Mouse (Mus musculus) heart, embryonic 14.5 days (tissue): ENCODE results near the gene Crcp. TPM values are rescaled to one million over a fixed set of nuclear protein-coding genes. Genes with fewer than 3 reads are reported as not detected.
"Not testable (repeated sequence)": the region's sequence is repeated elsewhere in the genome, so short reads cannot be mapped to it uniquely, and the experiment has no call there.

Experiments
- ATAC-seq: fragments of 200-750 bp; cut with Nextera tagmentation; 2 replicates; pipeline ENCODE4 v1.8.0; 2017; ENCODE audit warnings: low read depth, moderate TSS enrichment; ENCODE audit not compliant: insufficient number of reproducible peaks, insufficient read depth, low FRiP score
- H3K27ac ChIP-seq, 2 experiments: fragments of 200-500 bp in 1 of 2; fragments of 300-500 bp in 1 of 2; sonication (generic) in 1 of 2; replicated peaks in 1 of 2; 2 replicates each; pipeline ENCODE4 v1.5.1; 2012 to 2014; ENCODE audit warnings: low read depth in 2 of 2, low read length in 2 of 2, control low read depth in 1 of 2, mild to moderate bottlenecking in 1 of 2, mixed read lengths in 1 of 2; ENCODE audit not compliant: control insufficient read depth in 1 of 2, insufficient read depth in 1 of 2
- H3K27me3 ChIP-seq: fragments of 300-500 bp; sonication (generic); 2 replicates; pipeline ENCODE4 v1.6.1; 2014; ENCODE audit warnings: mild to moderate bottlenecking, low read length, control low read depth; ENCODE audit not compliant: control insufficient read depth, insufficient read depth
- H3K36me3 ChIP-seq: fragments of 300-500 bp; sonication (generic); 2 replicates; pipeline ENCODE4 v1.6.1; 2014; ENCODE audit warnings: mild to moderate bottlenecking, control low read depth, low read length, mixed read lengths; ENCODE audit not compliant: control insufficient read depth, insufficient read depth
- H3K4me1 ChIP-seq, 2 experiments: fragments of 200-500 bp in 1 of 2; fragments of 300-500 bp in 1 of 2; sonication (generic) in 1 of 2; 2 replicates each; pipeline ENCODE4 v1.6.1; 2012 to 2014; ENCODE audit warnings: low read length in 2 of 2, control low read depth in 1 of 2, mixed read lengths in 1 of 2; ENCODE audit not compliant: control insufficient read depth in 2 of 2, insufficient read depth in 2 of 2
- H3K4me2 ChIP-seq: fragments of 300-500 bp; sonication (generic); 2 replicates; pipeline ENCODE4 v1.6.1; 2014; ENCODE audit warnings: mild to moderate bottlenecking, low read length
- H3K4me3 ChIP-seq, 2 experiments: fragments of 200-500 bp in 1 of 2; fragments of 300-500 bp in 1 of 2; sonication (generic) in 1 of 2; 2 replicates each; pipeline ENCODE4 v1.5.1; 2012 to 2014; ENCODE audit warnings: low read length in 2 of 2, mild to moderate bottlenecking in 2 of 2, control low read depth in 1 of 2, low read depth in 1 of 2, moderate library complexity in 1 of 2; ENCODE audit not compliant: control insufficient read depth in 1 of 2, insufficient read depth in 1 of 2
- H3K9ac ChIP-seq: fragments of 300-500 bp; sonication (generic); 2 replicates; pipeline ENCODE4 v1.6.1; 2014; ENCODE audit warnings: mild to moderate bottlenecking, low read length
- H3K9me3 ChIP-seq: fragments of 300-500 bp; sonication (generic); 2 replicates; pipeline ENCODE4 v1.6.1; 2016; ENCODE audit warnings: low read length, control low read depth; ENCODE audit not compliant: control insufficient read depth
- WGBS: fragments of 180-500 bp; shearing (Covaris S2); extraction: QIAGEN DNeasy Blood & Tissue Kit; methylation state at CpG from one replicate; pipeline ENCODE4 v1.1.7; 2014; 5-methylcytosine and 5-hydroxymethylcytosine counted together
- polyA plus RNA-seq: library from polyadenylated mRNA; unstranded; fragments of >200 nt; fragmentation: Nextera tagmentation; extraction: Ambion mirVana; gene quantifications from 2 replicates; pipeline ENCODE4 v1.2.1, GENCODE M21; 2014

Gene Crcp
- polyA plus RNA-seq, 1 experiment from 2014 or later, result 15.1 TPM

DNA sequence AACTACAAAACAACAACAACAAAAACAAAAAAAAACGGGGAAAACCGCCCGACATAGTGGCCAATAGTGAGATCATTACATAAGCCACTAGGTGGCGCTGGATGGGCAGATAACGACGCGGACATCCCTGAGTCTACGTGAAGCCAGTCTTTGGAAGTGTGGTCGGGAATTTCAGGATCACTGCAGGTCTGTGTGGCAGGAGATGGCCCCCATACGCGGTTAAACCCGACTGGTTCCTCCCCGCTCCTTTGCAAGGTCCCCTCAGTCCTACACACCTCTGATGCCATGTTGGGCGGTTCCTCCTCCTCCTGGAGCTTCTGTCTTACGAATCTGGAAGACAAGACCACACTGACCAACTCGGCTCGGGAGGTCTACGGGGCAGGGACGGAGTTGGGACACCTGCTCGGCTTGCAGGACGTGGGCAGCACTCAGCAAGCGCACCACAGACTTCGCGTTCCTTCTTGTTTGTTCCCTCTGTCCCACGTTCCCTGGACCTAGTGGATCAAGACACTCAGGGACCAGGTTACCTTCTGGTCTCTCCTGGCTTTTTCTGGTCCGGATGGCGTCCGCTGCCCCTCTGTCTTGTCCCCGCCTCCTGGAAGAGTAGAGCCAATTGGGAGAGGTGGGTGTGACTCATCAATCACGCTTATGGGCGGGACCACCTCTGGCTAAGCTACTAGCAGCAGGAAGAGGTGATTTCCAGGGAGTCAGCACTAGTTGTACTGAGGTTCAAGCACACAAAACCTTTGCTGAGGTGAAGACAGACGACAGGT, 5.1 kb upstream of the Crcp start:
- H3K4me2 ChIP-seq, result peak overlapping the region; percentile 66
- peak; percentile 86 for ATAC-seq
- no peaks in the 10 kb centered on the region for H3K36me3 ChIP-seq
- H3K9ac ChIP-seq, result peak overlapping the region; percentile 56
- H3K27me3 ChIP-seq, result no peaks in the 10 kb centered on the region; the same call in 1 of the 2 replicates
- peaks cover 5 to 9% of the 10 kb centered on the region in 2 experiments for H3K4me1 ChIP-seq
- no peaks in the 10 kb centered on the region for H3K9me3 ChIP-seq
- peak overlapping the region; percentile 33 to 44; a peak in 3 of 4 replicates for H3K27ac ChIP-seq
- WGBS, result 0% methylated on average over 32 of the region's 32 CpGs
- H3K4me3 ChIP-seq, result peak overlapping the region; percentile 46 to 68

DNA sequence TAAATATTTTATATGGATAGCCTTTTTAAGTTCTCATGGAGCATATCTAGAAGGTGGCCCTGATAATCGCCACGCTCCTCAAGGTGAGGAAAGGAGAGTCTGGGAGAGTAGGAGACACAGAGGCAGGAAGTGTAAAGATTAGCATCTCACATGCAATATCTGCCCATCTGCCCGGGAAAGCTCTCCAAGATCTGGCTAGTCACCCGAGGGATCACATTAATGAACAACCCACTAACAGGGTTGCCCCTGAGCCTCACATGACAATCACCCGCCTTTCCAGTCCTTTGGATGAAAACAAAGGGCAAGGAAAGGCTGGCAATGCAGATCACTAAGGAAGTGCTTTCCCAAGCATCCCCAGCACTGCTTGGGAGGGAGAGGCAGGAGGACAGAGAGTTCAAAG, 2.0 kb upstream of the Crcp start:
- no peaks in the 10 kb centered on the region; the same call in 1 of the 2 replicates for H3K27me3 ChIP-seq
- H3K36me3 ChIP-seq, result no peaks in the 10 kb centered on the region
- no peak for ATAC-seq
- WGBS, result 63% methylated on average over 5 of the region's 5 CpGs
- H3K4me2 ChIP-seq, result no peak overlapping the region
- H3K27ac ChIP-seq, result no peak overlapping the region
- no peak overlapping the region for H3K4me3 ChIP-seq
- H3K9ac ChIP-seq, result no peak overlapping the region
- H3K9me3 ChIP-seq, result no peaks in the 10 kb centered on the region
- peaks cover 2 to 13% of the 10 kb centered on the region in 2 experiments; a peak in 3 of 4 replicates for H3K4me1 ChIP-seq

- Histone ChIP-seq H3K4me2 (no peak overlapping the region), H3K36me3 (no peaks in the 10 kb centered on the region), H3K9ac (no peak overlapping the region), H3K27me3 (no peaks in the 10 kb centered on the region; the same call in 1 of the 2 replicates), H3K27ac (no peak overlapping the region), H3K4me1 (peaks cover 2 to 13% of the 10 kb centered on the region in 2 experiments; a peak in 3 of 4 replicates), H3K4me3 (no peak overlapping the region), H3K9me3 (no peaks in the 10 kb centered on the region)
- no peak for ATAC-seq
- WGBS, result 80% methylated on average over 7 of the region's 7 CpGs
These were observed 1.4 kb upstream of the Crcp start for GRCm38 (mm10) chr5:130027696-130028095.

- no peaks in the 10 kb centered on the region for H3K9me3 ChIP-seq
- H3K9ac ChIP-seq, result no peak overlapping the region
- no peak overlapping the region for H3K4me3 ChIP-seq
- no peak overlapping the region for H3K27ac ChIP-seq
- peaks cover 18% of the 10 kb centered on the region for H3K36me3 ChIP-seq
- WGBS, result 94% methylated on average over 19 of the region's 19 CpGs
- no peak for ATAC-seq
- no peak overlapping the region for H3K4me2 ChIP-seq
- H3K27me3 ChIP-seq, result no peaks in the 10 kb centered on the region
- peaks cover 0 to 4% of the 10 kb centered on the region in 2 experiments; a peak in 1 of 4 replicates for H3K4me1 ChIP-seq
These were observed 2.6 kb downstream of the Crcp start for GRCm38 (mm10) chr5:130031410-130032390.

GRCm38 (mm10) chr5:130033869-130034268, 4.8 kb downstream of the Crcp start:
- WGBS, result 59% methylated on average over 2 of the region's 2 CpGs

DNA sequence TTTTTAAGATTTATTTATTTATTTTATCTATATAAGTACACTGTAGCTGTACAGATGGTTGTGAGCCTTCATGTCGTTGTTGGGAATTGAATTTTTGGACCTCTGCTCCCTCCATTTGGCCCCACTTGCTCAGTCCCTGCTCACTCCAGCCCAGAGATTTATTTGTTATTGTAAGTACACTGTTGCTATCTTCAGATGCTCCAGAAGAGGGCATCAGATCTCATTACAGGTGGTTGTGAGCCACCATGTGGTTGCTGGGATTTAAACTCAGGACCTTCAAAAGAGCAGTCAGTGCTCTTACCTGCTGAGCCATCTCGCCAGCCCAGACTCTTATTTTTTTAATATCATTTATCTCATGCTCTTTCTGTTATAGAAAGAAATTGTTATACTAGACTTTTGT, 7.2 kb downstream of the Crcp start:
- 77% methylated on average over 2 of the region's 2 CpGs for WGBS
- H3K9ac ChIP-seq, H3K9me3 ChIP-seq, H3K4me3 ChIP-seq, H3K27me3 ChIP-seq, H3K27ac ChIP-seq, H3K4me1 ChIP-seq, H3K4me2 ChIP-seq, ATAC-seq: not testable (repeated sequence)
- H3K36me3 ChIP-seq, result peaks cover 48% of the 10 kb centered on the region

More at GRCm38 (mm10) chr5:130033869-130034268, 4.8 kb downstream of the Crcp start:
- H3K4me1 ChIP-seq, result peaks cover 0 to 4% of the 10 kb centered on the region in 2 experiments; a peak in 1 of 4 replicates
- no peak overlapping the region for H3K4me3 ChIP-seq
- H3K4me2 ChIP-seq, result no peak overlapping the region
- no peaks in the 10 kb centered on the region for H3K27me3 ChIP-seq
- no peak overlapping the region for H3K9ac ChIP-seq
- H3K9me3 ChIP-seq, result no peaks in the 10 kb centered on the region
- peaks cover 30% of the 10 kb centered on the region for H3K36me3 ChIP-seq
- no peak for ATAC-seq
- no peak overlapping the region for H3K27ac ChIP-seq

GRCm38 (mm10) chr5:130037752-130038455, 8.8 kb downstream of the Crcp start:
- 59% methylated on average over 19 of the region's 19 CpGs for WGBS
- H3K4me1 ChIP-seq, result no peaks in the 10 kb centered on the region
- ATAC-seq, result no peak
- H3K4me2 ChIP-seq, result no peak overlapping the region
- H3K27ac ChIP-seq, result no peak overlapping the region
- no peaks in the 10 kb centered on the region for H3K9me3 ChIP-seq
- no peaks in the 10 kb centered on the region for H3K27me3 ChIP-seq
- no peak overlapping the region for H3K9ac ChIP-seq
- H3K36me3 ChIP-seq, result peaks cover 64% of the 10 kb centered on the region
- H3K4me3 ChIP-seq, result no peak overlapping the region
